Mouse (Mus musculus) testis, adult 2 months (tissue): ENCODE measurements around the gene Sh3gl1.

Experiments
- CTCF ChIP-seq: fragments of 200-500 bp; IDR thresholded peaks from 2 replicates; pipeline ENCODE4 v1.5.1; 2012; ENCODE audit warnings: low read depth, mild to moderate bottlenecking, inconsistent platforms, low read length, moderate library complexity; ENCODE audit not compliant: control insufficient read depth, insufficient read depth, insufficient replicate concordance
- POLR2A ChIP-seq: fragments of 200-500 bp; IDR thresholded peaks from 2 replicates; pipeline ENCODE4 v1.6.1; 2012; ENCODE audit warnings: low read depth, mild to moderate bottlenecking, inconsistent platforms, low read length, moderate library complexity; ENCODE audit not compliant: control insufficient read depth

GRCm38 (mm10) chr17:56074827-56075208 lies 38.4 kb upstream of the Sh3gl1 start, which contains the start of gene Ubxn6:
- TF ChIP-seq CTCF (no peak), POLR2A (peak; percentile 60)
